Mouse (Mus musculus) heart, embryonic 11.5 days (tissue): ENCODE results near the gene Olfr1496. TPM values are rescaled to one million over a fixed set of nuclear protein-coding genes. Genes with fewer than 3 reads are reported as not detected.
"Not testable (repeated sequence)": the region's sequence is repeated elsewhere in the genome, so short reads cannot be mapped to it uniquely, and the experiment has no call there.

Source experiments
- ATAC-seq: fragments of 200-750 bp; cut with Nextera tagmentation; replicated peaks from 2 replicates; pipeline ENCODE4 v1.8.0; 2017; ENCODE audit warnings: moderate library complexity; ENCODE audit not compliant: insufficient number of reproducible peaks, low FRiP score, low TSS enrichment
- H3K27ac ChIP-seq: fragments of 300-500 bp; sonication (generic); 2 replicates; pipeline ENCODE4 v1.5.1; 2014; ENCODE audit warnings: mild to moderate bottlenecking, low read depth, low read length
- H3K27me3 ChIP-seq: fragments of 300-500 bp; sonication (generic); 2 replicates; pipeline ENCODE4 v1.6.1; 2014; ENCODE audit warnings: mild to moderate bottlenecking, low read length, mixed read lengths; ENCODE audit not compliant: control insufficient read depth, insufficient read depth
- H3K36me3 ChIP-seq: fragments of 300-500 bp; sonication (generic); 2 replicates; pipeline ENCODE4 v1.6.1; 2014; ENCODE audit warnings: mild to moderate bottlenecking, low read length, moderate library complexity, mixed read lengths; ENCODE audit not compliant: control insufficient read depth, insufficient read depth
- H3K4me1 ChIP-seq: fragments of 300-500 bp; sonication (generic); 2 replicates; pipeline ENCODE4 v1.6.1; 2014; ENCODE audit warnings: low read length; ENCODE audit not compliant: control insufficient read depth, insufficient read depth
- H3K4me2 ChIP-seq: fragments of 300-500 bp; sonication (generic); 2 replicates; pipeline ENCODE4 v1.6.1; 2014; ENCODE audit warnings: mild to moderate bottlenecking, moderate library complexity
- H3K4me3 ChIP-seq: fragments of 300-500 bp; sonication (generic); 2 replicates; pipeline ENCODE4 v1.5.1; 2014; ENCODE audit warnings: low read depth, low read length
- H3K9ac ChIP-seq: fragments of 300-500 bp; sonication (generic); 2 replicates; pipeline ENCODE4 v1.6.1; 2014; ENCODE audit warnings: mild to moderate bottlenecking, low read depth, low read length, moderate library complexity
- H3K9me3 ChIP-seq: fragments of 300-500 bp; sonication (generic); replicated peaks from 2 replicates; pipeline ENCODE4 v1.6.1; 2016; ENCODE audit warnings: low read length; ENCODE audit not compliant: control insufficient read depth
- WGBS: fragments of 180-500 bp; shearing (Covaris S2); extraction: QIAGEN DNeasy Blood & Tissue Kit; methylation state at CpG from one replicate; pipeline ENCODE4 v1.1.7; 2014; ENCODE audit not compliant: insufficient replicate concordance; 5-methylcytosine and 5-hydroxymethylcytosine counted together
- polyA plus RNA-seq: library from polyadenylated mRNA; unstranded; fragments of >200 nt; fragmentation: Nextera tagmentation; extraction: Ambion mirVana; gene quantifications from 2 replicates; pipeline ENCODE4 v1.2.1, GENCODE M21; 2014

Olfr1496 gene
- polyA plus RNA-seq = not detected in 2 replicates

- no peaks in the 10 kb centered on the region for H3K4me1 ChIP-seq
- WGBS = 79% methylated on average over 1 of the region's 1 CpGs
- ATAC-seq = no peak
- no peak within 1 kb of the TSS for H3K4me3 ChIP-seq
- no peaks in the 10 kb centered on the region for H3K27me3 ChIP-seq
- H3K4me2 ChIP-seq = no peak within 1 kb of the TSS
- H3K27ac ChIP-seq = no peak within 1 kb of the TSS
- H3K9me3 ChIP-seq = no peaks in the 10 kb centered on the region
- H3K9ac ChIP-seq = no peak within 1 kb of the TSS
- no peaks in the 10 kb centered on the region for H3K36me3 ChIP-seq
These were observed at the start of gene Olfr1496 for GRCm38 (mm10) chr19:13777578-13777977. Olfr1496 (plus strand) TSS chr19:13777878.

DNA sequence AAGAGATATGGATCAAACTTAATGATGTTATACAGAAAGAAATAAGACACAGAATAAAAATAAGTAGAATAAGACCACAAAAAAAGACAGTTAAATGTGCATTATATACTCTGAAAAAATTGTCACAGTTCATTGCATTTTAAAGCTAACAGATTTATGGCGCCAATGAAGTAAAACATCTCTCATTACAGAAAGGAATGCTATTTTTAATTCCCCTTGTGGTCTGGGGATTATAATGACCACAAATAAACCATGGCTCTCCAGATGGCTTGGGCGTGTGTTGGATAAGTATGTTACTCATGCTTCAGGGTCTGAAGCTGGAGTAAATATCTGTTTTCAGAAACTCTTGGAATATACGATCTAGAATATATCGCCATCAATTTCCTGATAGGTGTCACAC, 38.2 kb upstream of the Olfr1496 start, which contains the start of gene Olfr1494:
Gene Olfr1494, plus strand, starts transcription at position 301 of the 400 bp plus-strand sequence.
- WGBS = 83% methylated on average over 4 of the region's 4 CpGs
- Histone ChIP-seq H3K9ac (no peak within 1 kb of the TSS), H3K4me3 (no peak within 1 kb of the TSS), H3K36me3 (no peaks in the 10 kb centered on the region), H3K27me3 (no peaks in the 10 kb centered on the region), H3K4me1 (no peaks in the 10 kb centered on the region), H3K9me3 (0 out of 2 replicates have a peak, but pooled peaks cover 3% of the 10 kb centered on the region), H3K27ac (no peak within 1 kb of the TSS), H3K4me2 (no peak within 1 kb of the TSS)
- no peak for ATAC-seq

DNA sequence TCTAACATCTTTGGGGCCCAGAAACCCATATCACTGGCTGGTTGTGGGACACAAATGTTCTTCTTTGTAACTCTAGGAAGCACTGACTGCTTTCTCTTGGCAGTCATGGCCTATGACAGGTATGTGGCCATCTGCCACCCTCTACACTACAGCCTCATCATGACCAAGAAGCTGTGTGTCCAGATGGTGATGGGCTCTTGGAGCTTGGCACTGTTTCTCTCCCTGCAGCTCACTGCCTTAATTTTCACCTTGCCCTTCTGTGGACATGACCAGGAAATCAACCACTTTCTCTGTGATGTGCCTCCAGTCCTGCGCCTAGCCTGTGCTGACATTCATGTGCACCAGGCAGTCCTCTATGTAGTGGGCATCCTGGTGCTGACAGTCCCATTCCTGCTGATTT, 28.3 kb upstream of the Olfr1496 start:
- H3K9me3 ChIP-seq = no peaks in the 10 kb centered on the region
- no peak for ATAC-seq
- no peaks in the 10 kb centered on the region for H3K4me1 ChIP-seq
- H3K27ac ChIP-seq = no peak overlapping the region
- no peaks in the 10 kb centered on the region for H3K36me3 ChIP-seq
- no peak overlapping the region for H3K9ac ChIP-seq
- 86% methylated on average over 1 of the region's 1 CpGs for WGBS
- H3K4me2 ChIP-seq = no peak overlapping the region
- no peak overlapping the region for H3K4me3 ChIP-seq
- H3K27me3 ChIP-seq = no peaks in the 10 kb centered on the region

DNA sequence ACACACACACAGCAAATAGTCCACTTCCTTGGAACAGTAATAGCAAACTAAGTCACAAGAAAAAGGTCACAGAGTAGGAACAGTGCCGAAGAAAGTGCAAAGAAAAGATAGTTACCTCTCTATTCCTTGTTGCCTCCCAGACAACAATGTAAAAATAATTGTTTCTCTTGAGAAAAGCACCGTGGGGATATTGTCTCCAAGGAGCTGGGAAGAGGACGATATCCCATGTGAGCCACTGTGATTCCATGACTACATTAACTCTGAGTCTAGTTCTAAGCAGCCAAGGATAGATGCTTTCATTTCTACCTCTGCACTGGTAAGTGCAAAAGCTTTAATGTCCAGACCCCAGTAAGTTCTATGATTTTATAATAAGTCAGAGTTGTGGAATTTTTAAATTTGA, 13.4 kb upstream of the Olfr1496 start, which contains the start of gene Olfr1495:
Gene Olfr1495, plus strand, starts transcription at position 301 of the 400 bp plus-strand sequence.
- no peaks in the 10 kb centered on the region for H3K27me3 ChIP-seq
- H3K9ac ChIP-seq = no peak within 1 kb of the TSS
- H3K4me2 ChIP-seq = no peak within 1 kb of the TSS
- no peak within 1 kb of the TSS for H3K27ac ChIP-seq
- H3K36me3 ChIP-seq = no peaks in the 10 kb centered on the region
- no peak for ATAC-seq
- no peaks in the 10 kb centered on the region for H3K9me3 ChIP-seq
- 79% methylated on average over 3 of the region's 3 CpGs for WGBS
- H3K4me3 ChIP-seq = no peak within 1 kb of the TSS
- H3K4me1 ChIP-seq = no peaks in the 10 kb centered on the region

DNA sequence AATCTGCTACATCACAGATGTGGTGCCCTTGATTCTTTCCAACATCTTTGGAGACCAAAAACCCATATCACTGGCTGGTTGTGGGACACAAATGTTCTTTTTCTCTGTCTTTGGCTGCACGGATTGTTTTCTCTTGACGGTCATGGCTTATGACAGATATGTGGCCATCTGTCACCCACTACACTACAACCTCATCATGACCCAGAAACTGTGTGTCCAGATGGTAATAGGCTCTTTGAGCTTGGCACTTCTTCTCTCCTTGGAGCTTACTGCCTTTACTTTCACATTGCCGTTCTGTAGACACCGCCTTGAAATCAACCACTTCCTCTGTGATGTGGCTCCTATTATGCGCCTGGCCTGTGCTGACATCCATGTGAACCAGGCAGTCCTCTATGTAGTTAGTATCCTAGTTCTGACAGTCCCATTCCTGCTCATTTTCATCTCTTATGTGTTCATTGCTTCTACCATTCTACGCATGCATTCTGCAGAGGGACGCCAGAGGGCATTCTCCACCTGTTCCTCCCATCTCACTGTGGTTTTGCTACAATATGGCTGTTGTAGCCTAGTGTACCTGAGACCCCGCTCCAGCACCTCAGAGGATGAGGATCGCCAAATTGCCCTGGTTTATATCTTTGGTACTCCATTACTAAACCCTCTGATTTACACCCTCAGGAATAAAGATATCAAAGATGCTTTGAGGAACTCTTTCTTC, 9.0 kb upstream of the Olfr1496 start:
- H3K27ac ChIP-seq = no peak overlapping the region
- ATAC-seq = no peak
- whole genome bisulfite sequencing = 86% methylated on average over 9 of the region's 9 CpGs
- H3K36me3 ChIP-seq = no peaks in the 10 kb centered on the region
- H3K9me3 ChIP-seq = no peaks in the 10 kb centered on the region
- H3K9ac ChIP-seq = no peak overlapping the region
- H3K27me3 ChIP-seq = no peaks in the 10 kb centered on the region
- no peaks in the 10 kb centered on the region for H3K4me1 ChIP-seq
- H3K4me2 ChIP-seq = no peak overlapping the region
- no peak overlapping the region for H3K4me3 ChIP-seq

GRCm38 (mm10) chr19:13798102-13798501, 20.4 kb downstream of the Olfr1496 start, which contains the start of gene Olfr1497:
Olfr1497 (minus strand) TSS chr19:13798202.
- no peak for ATAC-seq
- Histone ChIP-seq H3K27me3 (no peaks in the 10 kb centered on the region), H3K9me3 (no peaks in the 10 kb centered on the region), H3K36me3 (no peaks in the 10 kb centered on the region), H3K9ac (no peak within 1 kb of the TSS), H3K27ac (no peak within 1 kb of the TSS), H3K4me3 (no peak within 1 kb of the TSS), H3K4me2 (no peak within 1 kb of the TSS), H3K4me1 (no peaks in the 10 kb centered on the region)

DNA sequence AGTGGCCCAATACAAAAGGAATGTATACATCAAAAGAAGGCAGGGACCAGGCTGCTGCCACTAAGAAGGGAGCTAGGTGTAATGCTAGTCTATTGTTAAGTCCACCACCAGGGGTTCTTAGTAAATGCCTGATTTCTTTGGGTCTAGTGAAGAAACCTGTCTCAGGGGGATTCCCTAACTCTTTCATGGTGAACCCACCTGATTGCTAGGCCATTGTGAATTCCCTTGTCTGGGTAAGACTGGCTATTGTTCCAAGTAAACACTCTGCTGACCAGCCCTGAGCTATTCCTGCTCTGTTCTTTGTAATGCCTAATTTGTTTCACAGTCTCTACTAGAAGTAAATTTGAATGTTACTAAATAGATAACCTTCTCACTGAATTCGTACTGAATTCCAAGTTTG, 27.8 kb downstream of the Olfr1496 start:
- H3K9ac ChIP-seq, H3K9me3 ChIP-seq, H3K27ac ChIP-seq, ATAC-seq, H3K36me3 ChIP-seq, H3K4me1 ChIP-seq, H3K4me3 ChIP-seq, H3K4me2 ChIP-seq, H3K27me3 ChIP-seq: not testable (repeated sequence)
- 55% methylated on average over 1 of the region's 1 CpGs for WGBS

- Histone ChIP-seq H3K9me3 (no peaks in the 10 kb centered on the region), H3K27ac (no peak overlapping the region), H3K4me1 (no peaks in the 10 kb centered on the region), H3K27me3 (no peaks in the 10 kb centered on the region), H3K4me3 (no peak overlapping the region), H3K36me3 (no peaks in the 10 kb centered on the region), H3K9ac (no peak overlapping the region), H3K4me2 (no peak overlapping the region)
- ATAC-seq = no peak
- 71% methylated on average over 2 of the region's 2 CpGs for WGBS
These were observed 35.1 kb downstream of the Olfr1496 start for GRCm38 (mm10) chr19:13812823-13813222.

- H3K9me3 ChIP-seq = no peaks in the 10 kb centered on the region
- WGBS = 24% methylated on average over 5 of the region's 5 CpGs
- no peak overlapping the region for H3K4me2 ChIP-seq
- H3K36me3 ChIP-seq = no peaks in the 10 kb centered on the region
- no peak overlapping the region for H3K27ac ChIP-seq
- no peak for ATAC-seq
- H3K27me3 ChIP-seq = no peaks in the 10 kb centered on the region
- H3K9ac ChIP-seq = no peak overlapping the region
- H3K4me1 ChIP-seq = no peaks in the 10 kb centered on the region
- no peak overlapping the region for H3K4me3 ChIP-seq
These were observed 41.1 kb downstream of the Olfr1496 start for GRCm38 (mm10) chr19:13818827-13819226.
